Mouse (Mus musculus): ENCODE data around the gene Arfgap3. TPM values are rescaled to one million over a fixed set of nuclear protein-coding genes. Genes with fewer than 3 reads are reported as not detected.

Arfgap3 gene
- polyA plus RNA-seq, 1 experiment from 2014 or later, result 37.0 TPM

GRCm38 (mm10) chr15:83304804-83305191, 45.2 kb downstream of the Arfgap3 start:
- H3K4me2 ChIP-seq, result no peak overlapping the region
- ATAC-seq (ENCODE audit: low FRiP score), result no peak
- WGBS, result 81% methylated on average over 9 of the region's 9 CpGs
- 0 out of 2 replicates have a peak overlapping the region, but pooled peaks have one; percentile 33 for H3K27ac ChIP-seq (replicated peaks)
- H3K4me3 ChIP-seq (replicated peaks), result no peak overlapping the region
- H3K27me3 ChIP-seq (replicated peaks), result no peaks in the 10 kb centered on the region
- no peak overlapping the region for H3K9ac ChIP-seq (replicated peaks)
- H3K36me3 ChIP-seq, result peaks cover 42% of the 10 kb centered on the region
- H3K9me3 ChIP-seq (replicated peaks), result no peaks in the 10 kb centered on the region
- peaks cover 4% of the 10 kb centered on the region; the same call in 1 of the 2 replicates for H3K4me1 ChIP-seq

- no peak overlapping the region for H3K27ac ChIP-seq (replicated peaks)
- 89% methylated on average over 13 of the region's 13 CpGs for WGBS
Measured at GRCm38 (mm10) chr15:83303656-83304484, 46.2 kb downstream of the Arfgap3 start.

GRCm38 (mm10) chr15:83299916-83300582, 50.0 kb downstream of the Arfgap3 start:
- no peak for ATAC-seq (ENCODE audit: low FRiP score)
- H3K27ac ChIP-seq (replicated peaks), result no peak overlapping the region
- H3K4me3 ChIP-seq (replicated peaks), result no peak overlapping the region
- no peaks in the 10 kb centered on the region for H3K27me3 ChIP-seq (replicated peaks)
- H3K4me1 ChIP-seq, result peaks cover 7% of the 10 kb centered on the region; the same call in 1 of the 2 replicates
- H3K9me3 ChIP-seq (replicated peaks), result no peaks in the 10 kb centered on the region
- 60% methylated on average over 10 of the region's 10 CpGs for WGBS
- H3K4me2 ChIP-seq, result no peak overlapping the region
- H3K9ac ChIP-seq (replicated peaks), result no peak overlapping the region
- peaks cover 16% of the 10 kb centered on the region for H3K36me3 ChIP-seq

More at GRCm38 (mm10) chr15:83303656-83304484, 46.2 kb downstream of the Arfgap3 start:
- Histone ChIP-seq H3K4me1 (peaks cover 4% of the 10 kb centered on the region; the same call in 1 of the 2 replicates), H3K9ac (replicated peaks) (no peak overlapping the region), H3K36me3 (peaks cover 47% of the 10 kb centered on the region), H3K9me3 (replicated peaks) (no peaks in the 10 kb centered on the region), H3K4me3 (replicated peaks) (no peak overlapping the region), H3K4me2 (no peak overlapping the region), H3K27me3 (replicated peaks) (no peaks in the 10 kb centered on the region)
- ATAC-seq (ENCODE audit: low FRiP score), result no peak

- WGBS, result 95% methylated on average over 7 of the region's 7 CpGs
- no peaks in the 10 kb centered on the region for H3K27me3 ChIP-seq (replicated peaks)
- H3K27ac ChIP-seq (replicated peaks), result no peak overlapping the region
- ATAC-seq (ENCODE audit: low FRiP score), result no peak
- no peak overlapping the region for H3K4me3 ChIP-seq (replicated peaks)
- no peak overlapping the region for H3K4me2 ChIP-seq
- no peaks in the 10 kb centered on the region for H3K9me3 ChIP-seq (replicated peaks)
- H3K4me1 ChIP-seq, result peaks cover 7% of the 10 kb centered on the region; the same call in 1 of the 2 replicates
- H3K9ac ChIP-seq (replicated peaks), result no peak overlapping the region
- H3K36me3 ChIP-seq, result peaks cover 16% of the 10 kb centered on the region
Measured at GRCm38 (mm10) chr15:83299450-83299849, 50.6 kb downstream of the Arfgap3 start.

GRCm38 (mm10) chr15:83298810-83299209, 51.2 kb downstream of the Arfgap3 start:
- WGBS, result 88% methylated on average over 2 of the region's 2 CpGs
- Histone ChIP-seq H3K4me2 (no peak overlapping the region), H3K4me1 (peaks cover 7% of the 10 kb centered on the region; the same call in 1 of the 2 replicates), H3K4me3 (replicated peaks) (no peak overlapping the region), H3K9ac (replicated peaks) (no peak overlapping the region), H3K36me3 (peaks cover 16% of the 10 kb centered on the region), H3K27me3 (replicated peaks) (no peaks in the 10 kb centered on the region), H3K9me3 (replicated peaks) (no peaks in the 10 kb centered on the region), H3K27ac (replicated peaks) (no peak overlapping the region)
- no peak for ATAC-seq (ENCODE audit: low FRiP score)

- Histone ChIP-seq H3K9ac (replicated peaks) (no peak overlapping the region), H3K9me3 (replicated peaks) (no peaks in the 10 kb centered on the region), H3K36me3 (peaks cover 16% of the 10 kb centered on the region), H3K4me1 (peaks cover 7% of the 10 kb centered on the region; the same call in 1 of the 2 replicates), H3K27me3 (replicated peaks) (no peaks in the 10 kb centered on the region), H3K27ac (replicated peaks) (no peak overlapping the region), H3K4me3 (replicated peaks) (no peak overlapping the region), H3K4me2 (no peak overlapping the region)
- WGBS, result 84% methylated on average over 8 of the region's 8 CpGs
- ATAC-seq (ENCODE audit: low FRiP score), result no peak
Measured at GRCm38 (mm10) chr15:83298313-83298712, 51.7 kb downstream of the Arfgap3 start.

GRCm38 (mm10) chr15:83296771-83297311, 53.2 kb downstream of the Arfgap3 start:
- Histone ChIP-seq H3K9me3 (replicated peaks) (no peaks in the 10 kb centered on the region), H3K27me3 (replicated peaks) (no peaks in the 10 kb centered on the region), H3K36me3 (peaks cover 11% of the 10 kb centered on the region), H3K27ac (replicated peaks) (no peak overlapping the region), H3K4me1 (peaks cover 7% of the 10 kb centered on the region; the same call in 1 of the 2 replicates), H3K4me2 (no peak overlapping the region), H3K4me3 (replicated peaks) (no peak overlapping the region), H3K9ac (replicated peaks) (no peak overlapping the region)
- ATAC-seq (ENCODE audit: low FRiP score), result peak; percentile 31; the same call in 1 of the 2 replicates
- WGBS, result 58% methylated on average over 6 of the region's 8 CpGs

GRCm38 (mm10) chr15:83296050-83296449, 54.0 kb downstream of the Arfgap3 start:
- Histone ChIP-seq H3K9ac (replicated peaks) (no peak overlapping the region), H3K9me3 (replicated peaks) (no peaks in the 10 kb centered on the region), H3K27me3 (replicated peaks) (no peaks in the 10 kb centered on the region), H3K4me2 (no peak overlapping the region), H3K36me3 (peaks cover 9% of the 10 kb centered on the region), H3K27ac (replicated peaks) (no peak overlapping the region), H3K4me3 (replicated peaks) (no peak overlapping the region), H3K4me1 (peaks cover 7% of the 10 kb centered on the region; the same call in 1 of the 2 replicates)
- ATAC-seq (ENCODE audit: low FRiP score), result no peak
- WGBS, result 90% methylated on average over 4 of the region's 4 CpGs

- ATAC-seq (ENCODE audit: low FRiP score), result no peak
- H3K4me1 ChIP-seq, result peaks cover 7% of the 10 kb centered on the region; the same call in 1 of the 2 replicates
- no peak overlapping the region for H3K4me3 ChIP-seq (replicated peaks)
- H3K9ac ChIP-seq (replicated peaks), result no peak overlapping the region
- H3K27ac ChIP-seq (replicated peaks), result no peak overlapping the region
- H3K36me3 ChIP-seq, result peaks cover 8% of the 10 kb centered on the region
- H3K9me3 ChIP-seq (replicated peaks), result no peaks in the 10 kb centered on the region
- 85% methylated on average over 3 of the region's 3 CpGs for WGBS
- H3K27me3 ChIP-seq (replicated peaks), result no peaks in the 10 kb centered on the region
- no peak overlapping the region for H3K4me2 ChIP-seq
Measured at GRCm38 (mm10) chr15:83294954-83295353, 55.1 kb downstream of the Arfgap3 start.

GRCm38 (mm10) chr15:83293706-83294645, 56.1 kb downstream of the Arfgap3 start:
- no peak for ATAC-seq (ENCODE audit: low FRiP score)
- Histone ChIP-seq H3K27me3 (replicated peaks) (no peaks in the 10 kb centered on the region), H3K27ac (replicated peaks) (no peak overlapping the region), H3K4me3 (replicated peaks) (no peak overlapping the region), H3K9me3 (replicated peaks) (no peaks in the 10 kb centered on the region), H3K4me2 (no peak overlapping the region), H3K9ac (replicated peaks) (no peak overlapping the region), H3K4me1 (peaks cover 7% of the 10 kb centered on the region; the same call in 1 of the 2 replicates), H3K36me3 (peaks cover under 1% of the 10 kb centered on the region)
- WGBS, result 88% methylated on average over 8 of the region's 8 CpGs

- H3K4me3 ChIP-seq (replicated peaks), result no peak overlapping the region
- WGBS, result 88% methylated on average over 6 of the region's 6 CpGs
- no peaks in the 10 kb centered on the region for H3K27me3 ChIP-seq (replicated peaks)
- ATAC-seq (ENCODE audit: low FRiP score), result no peak
- no peak overlapping the region for H3K27ac ChIP-seq (replicated peaks)
- no peak overlapping the region for H3K9ac ChIP-seq (replicated peaks)
- H3K4me1 ChIP-seq, result peaks cover 7% of the 10 kb centered on the region; the same call in 1 of the 2 replicates
- no peak overlapping the region for H3K4me2 ChIP-seq
- no peaks in the 10 kb centered on the region for H3K36me3 ChIP-seq
- no peaks in the 10 kb centered on the region for H3K9me3 ChIP-seq (replicated peaks)
Measured at GRCm38 (mm10) chr15:83293144-83293543, 56.9 kb downstream of the Arfgap3 start.

Measured in neural tube, embryonic 15.5 days (tissue).